Mouse (Mus musculus) E14TG2a.4 (cell line): Measurements from ENCODE around the gene Scfd1.

Experiments used
- H3K27me3 ChIP-seq: 2 replicates; pipeline ENCODE4 v1.6.1; 2014; ENCODE audit warnings: low read length, control low read depth; ENCODE audit not compliant: insufficient read depth
- H3K36me3 ChIP-seq: 2 replicates; pipeline ENCODE4 v1.6.1; 2014; ENCODE audit warnings: low read length, control low read depth; ENCODE audit not compliant: insufficient read depth
- H3K4me1 ChIP-seq: replicated peaks from 2 replicates; pipeline ENCODE4 v1.6.1; 2014; ENCODE audit warnings: low read depth, low read length, control low read depth
- H3K4me3 ChIP-seq: replicated peaks from 2 replicates; pipeline ENCODE4 v1.5.1; 2014; ENCODE audit warnings: mild to moderate bottlenecking, low read length
- H3K9me3 ChIP-seq: 2 replicates; pipeline ENCODE4 v1.6.1; 2014; ENCODE audit warnings: low read length, control low read depth
- CTCF ChIP-seq: conservative IDR thresholded peaks from 2 replicates; pipeline ENCODE4 v1.5.1; 2014; ENCODE audit warnings: low read length
- NANOG ChIP-seq: IDR thresholded peaks from 2 replicates; pipeline ENCODE4 v1.6.1; 2014; ENCODE audit warnings: borderline replicate concordance, low read length, mixed read lengths
- POU5F1 ChIP-seq: IDR thresholded peaks from 2 replicates; pipeline ENCODE4 v1.6.1; 2014; ENCODE audit warnings: low read length, borderline replicate concordance

Gene Scfd1

GRCm38 (mm10) chr12:51377003-51377887, at the start of gene Scfd1:
Scfd1 (plus strand) TSS chr12:51377510.
- peaks cover 3% of the 10 kb centered on the region; the same call in 1 of the 2 replicates for H3K4me1 ChIP-seq
- no peaks in the 10 kb centered on the region for H3K9me3 ChIP-seq
- peaks cover 37% of the 10 kb centered on the region for H3K36me3 ChIP-seq
- no peaks in the 10 kb centered on the region for H3K27me3 ChIP-seq
- H3K4me3 ChIP-seq = peak within 1 kb of the TSS; percentile 88
- TF ChIP-seq POU5F1 (no peak), NANOG (no peak), CTCF (no peak)

- Histone ChIP-seq H3K36me3 (no peaks in the 10 kb centered on the region), H3K4me3 (no peak overlapping the region), H3K4me1 (no peaks in the 10 kb centered on the region), H3K27me3 (peaks cover 14% of the 10 kb centered on the region), H3K9me3 (no peaks in the 10 kb centered on the region)
- no peak for TF ChIP-seq CTCF
- no peak for TF ChIP-seq POU5F1
- TF ChIP-seq NANOG = no peak
Measured at GRCm38 (mm10) chr12:51337014-51337413, 40.3 kb upstream of the Scfd1 start.

GRCm38 (mm10) chr12:51346121-51346520, 31.2 kb upstream of the Scfd1 start:
- Histone ChIP-seq H3K36me3 (peaks cover 15% of the 10 kb centered on the region), H3K4me1 (peaks cover 32% of the 10 kb centered on the region), H3K9me3 (no peaks in the 10 kb centered on the region), H3K4me3 (peak overlapping the region; percentile 92), H3K27me3 (peaks cover 6% of the 10 kb centered on the region)
- no peak for TF ChIP-seq POU5F1
- TF ChIP-seq NANOG = 0 out of 2 replicates have a peak, but pooled peaks have one; percentile 7

GRCm38 (mm10) chr12:51347988-51348697, 29.2 kb upstream of the Scfd1 start, which contains the start of gene G2e3:
G2e3 (plus strand) TSS chr12:51348061.
- H3K9me3 ChIP-seq = no peaks in the 10 kb centered on the region
- H3K27me3 ChIP-seq = no peaks in the 10 kb centered on the region
- peaks cover 43% of the 10 kb centered on the region for H3K4me1 ChIP-seq
- TF ChIP-seq POU5F1 (no peak), CTCF (no peak), NANOG (no peak)
- peak within 1 kb of the TSS; percentile 92 for H3K4me3 ChIP-seq
- peaks cover 29% of the 10 kb centered on the region for H3K36me3 ChIP-seq

GRCm38 (mm10) chr12:51348698-51348998, 28.7 kb upstream of the Scfd1 start:
- peaks cover 35% of the 10 kb centered on the region for H3K36me3 ChIP-seq
- no peaks in the 10 kb centered on the region for H3K9me3 ChIP-seq
- H3K4me3 ChIP-seq = peak overlapping the region; percentile 92
- no peaks in the 10 kb centered on the region for H3K27me3 ChIP-seq
- TF ChIP-seq NANOG (no peak), POU5F1 (no peak), CTCF (no peak)
- peaks cover 44% of the 10 kb centered on the region for H3K4me1 ChIP-seq

GRCm38 (mm10) chr12:51355296-51355695, 22.0 kb upstream of the Scfd1 start:
- peaks cover 22% of the 10 kb centered on the region for H3K4me1 ChIP-seq
- H3K9me3 ChIP-seq = no peaks in the 10 kb centered on the region
- no peak overlapping the region for H3K4me3 ChIP-seq
- H3K36me3 ChIP-seq = peaks cover 90% of the 10 kb centered on the region
- TF ChIP-seq POU5F1 = no peak
- TF ChIP-seq CTCF = no peak
- no peak for TF ChIP-seq NANOG
- H3K27me3 ChIP-seq = no peaks in the 10 kb centered on the region

GRCm38 (mm10) chr12:51361294-51361693, 16.0 kb upstream of the Scfd1 start:
- 0 out of 2 replicates have a peak, but pooled peaks cover 3% of the 10 kb centered on the region for H3K4me1 ChIP-seq
- H3K9me3 ChIP-seq = no peaks in the 10 kb centered on the region
- no peak for TF ChIP-seq POU5F1
- TF ChIP-seq NANOG = no peak

GRCm38 (mm10) chr12:51362898-51363297, 14.4 kb upstream of the Scfd1 start:
- no peak overlapping the region for H3K4me3 ChIP-seq
- H3K9me3 ChIP-seq = no peaks in the 10 kb centered on the region
- 0 out of 2 replicates have a peak, but pooled peaks cover 3% of the 10 kb centered on the region for H3K4me1 ChIP-seq
- no peak for TF ChIP-seq CTCF
- TF ChIP-seq NANOG = no peak
- no peak for TF ChIP-seq POU5F1
- peaks cover 94% of the 10 kb centered on the region for H3K36me3 ChIP-seq
- H3K27me3 ChIP-seq = no peaks in the 10 kb centered on the region

More at GRCm38 (mm10) chr12:51361294-51361693, 16.0 kb upstream of the Scfd1 start:
- Histone ChIP-seq H3K27me3 (no peaks in the 10 kb centered on the region), H3K4me3 (no peak overlapping the region), H3K36me3 (peaks cover 97% of the 10 kb centered on the region)
